Mouse (Mus musculus): ENCODE measurements around the gene Kif9.

DNA sequence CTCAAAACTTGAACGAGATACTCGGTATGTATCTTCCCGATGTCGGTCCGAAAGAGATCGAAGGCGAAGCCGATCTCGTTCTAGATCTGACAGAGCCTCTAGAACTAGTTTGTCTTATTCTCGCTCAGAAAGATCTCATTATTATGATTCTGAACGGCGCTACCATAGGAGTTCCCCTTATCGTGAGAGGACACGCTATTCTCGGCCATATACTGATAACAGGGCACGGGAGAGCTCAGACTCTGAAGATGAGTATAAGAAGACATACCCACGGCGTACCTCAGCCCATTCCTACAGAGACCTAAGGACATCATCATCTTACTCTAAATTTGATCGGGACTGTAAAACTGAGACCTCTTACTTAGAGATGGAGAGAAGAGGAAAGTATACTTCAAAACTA, 71.5 kb downstream of the Kif9 start:
- TF ChIP-seq CTCF (IDR thresholded peaks at IDR 0.05; ENCODE audit: extremely low read depth, insufficient read depth, low read length) = no peak
- TF ChIP-seq POLR2A (IDR thresholded peaks at IDR 0.05; ENCODE audit: extremely low read depth, insufficient read depth, low read length) = no peak
